Mouse (Mus musculus) v-Abl transformed pro-B cells (cell line): Measurements from ENCODE around the gene Csnk2a1.

ENCODE experiments used
- in situ Hi-C, 2 experiments: fragments of 400-800 bp; cut with MboI; formaldehyde crosslinking; loops; one replicate each; pipeline ENCODE4 v1.15.1; 2025; ENCODE audit not compliant: unreplicated experiment in 2 of 2

Gene Csnk2a1

GRCm38 (mm10) chr2:152317054-152317453 is 90.4 kb downstream of the Csnk2a1 start:
- in situ Hi-C loops: no loop called here

DNA sequence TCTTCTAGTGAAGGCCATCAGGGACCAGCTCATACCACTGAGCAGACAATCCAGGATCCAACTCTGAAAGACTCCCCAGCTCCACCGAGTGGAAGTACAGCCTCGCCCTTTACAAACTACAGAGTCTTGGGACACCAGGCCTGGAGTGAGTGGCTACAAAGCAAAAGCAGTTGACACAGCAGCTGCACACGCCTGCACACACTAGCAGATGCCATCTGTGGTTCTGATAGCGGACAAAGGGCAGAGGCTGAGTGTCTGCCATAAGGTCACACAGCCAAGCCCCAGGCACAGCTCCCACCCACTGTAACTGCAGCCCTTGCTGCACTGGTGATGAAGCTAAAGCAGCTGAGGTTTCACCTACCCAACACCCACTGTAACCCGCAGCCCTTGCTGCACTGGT is 94.9 kb downstream of the Csnk2a1 start:
- in situ Hi-C loops: no loop called here

- in situ Hi-C loops: no loop called here
These were observed 95.6 kb downstream of the Csnk2a1 start for GRCm38 (mm10) chr2:152322198-152322597.

DNA sequence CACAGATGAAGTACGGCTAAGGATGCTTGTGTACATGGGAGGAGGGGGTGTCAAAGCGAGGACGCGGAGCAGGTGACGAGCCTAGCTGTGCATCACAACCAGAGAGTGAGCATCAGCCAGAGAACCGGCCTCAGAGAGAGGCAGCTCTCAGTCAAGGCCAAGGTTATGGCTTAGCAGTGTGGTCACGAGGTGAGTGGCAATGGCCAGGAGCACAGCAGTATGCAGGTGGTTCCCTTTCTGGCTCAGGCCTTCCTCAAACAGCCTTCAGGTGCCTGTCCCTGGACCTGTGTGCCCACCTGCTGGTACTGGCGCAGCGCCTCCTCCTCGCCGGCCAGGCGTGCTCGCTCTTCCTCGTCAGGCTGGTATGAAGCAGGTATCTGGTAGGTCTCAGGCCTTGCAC is 97.3 kb downstream of the Csnk2a1 start:
- in situ Hi-C loops: no loop called here

DNA sequence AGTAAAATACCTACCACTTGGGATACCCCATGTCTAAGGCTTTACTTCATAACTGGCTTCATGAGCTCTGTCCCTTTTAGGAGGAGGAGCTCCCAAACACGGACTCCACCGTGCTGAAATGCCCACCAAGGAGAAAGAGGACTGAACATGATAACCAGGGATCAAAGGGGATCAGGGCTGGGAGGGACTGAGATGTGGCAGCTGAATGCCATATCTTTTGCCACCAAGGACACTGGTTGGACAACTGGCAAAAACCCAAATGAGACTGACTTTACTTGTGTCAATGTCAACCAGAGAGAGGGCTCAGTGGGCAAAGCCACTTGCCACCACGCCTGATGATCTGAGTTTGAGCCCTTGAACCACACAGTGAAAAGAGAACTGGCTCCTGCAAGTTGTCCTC is 98.2 kb downstream of the Csnk2a1 start:
- in situ Hi-C loops: no loop called here

- in situ Hi-C loops: no loop called here
These were observed 99.5 kb downstream of the Csnk2a1 start for GRCm38 (mm10) chr2:152326157-152326556.

DNA sequence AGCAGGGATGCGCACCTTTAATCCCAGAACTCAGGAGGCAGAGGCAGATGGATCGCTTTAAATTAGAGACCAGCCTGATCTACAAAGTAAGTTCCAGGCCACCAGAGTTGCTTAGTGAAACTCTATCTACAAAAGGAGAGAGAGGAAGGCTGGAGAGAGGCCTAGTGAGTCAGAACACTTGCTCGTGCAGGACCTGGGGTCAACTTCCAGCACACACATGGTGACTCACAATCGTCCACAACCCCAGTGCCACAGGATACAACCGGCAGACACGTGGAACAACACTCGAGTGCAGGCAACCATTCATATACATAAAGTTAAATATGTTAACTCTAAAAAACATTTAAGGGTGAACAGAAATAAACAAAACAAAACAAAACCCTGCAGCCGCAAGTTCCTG is 100.0 kb downstream of the Csnk2a1 start:
- in situ Hi-C loops: no loop called here

DNA sequence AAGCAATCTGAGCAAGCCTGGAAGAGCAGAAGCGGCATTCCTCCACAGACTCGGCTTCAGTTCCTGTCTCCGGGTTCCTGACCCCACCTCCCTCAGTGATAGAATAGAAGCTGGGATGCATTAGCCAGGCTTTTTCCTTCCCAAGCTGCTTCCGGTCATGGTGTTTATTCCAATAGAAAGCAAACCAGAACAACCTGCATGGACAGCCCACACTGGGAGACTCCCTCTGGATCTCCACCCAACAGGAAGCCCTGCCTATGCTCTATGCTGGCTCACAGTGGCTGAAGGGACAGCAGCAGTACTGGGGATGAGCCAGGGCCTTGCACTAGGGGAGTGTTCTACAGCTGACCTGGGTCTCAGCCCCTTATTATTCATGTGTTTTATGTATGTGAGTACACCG is 101.3 kb downstream of the Csnk2a1 start:
- in situ Hi-C loops: no loop called here

DNA sequence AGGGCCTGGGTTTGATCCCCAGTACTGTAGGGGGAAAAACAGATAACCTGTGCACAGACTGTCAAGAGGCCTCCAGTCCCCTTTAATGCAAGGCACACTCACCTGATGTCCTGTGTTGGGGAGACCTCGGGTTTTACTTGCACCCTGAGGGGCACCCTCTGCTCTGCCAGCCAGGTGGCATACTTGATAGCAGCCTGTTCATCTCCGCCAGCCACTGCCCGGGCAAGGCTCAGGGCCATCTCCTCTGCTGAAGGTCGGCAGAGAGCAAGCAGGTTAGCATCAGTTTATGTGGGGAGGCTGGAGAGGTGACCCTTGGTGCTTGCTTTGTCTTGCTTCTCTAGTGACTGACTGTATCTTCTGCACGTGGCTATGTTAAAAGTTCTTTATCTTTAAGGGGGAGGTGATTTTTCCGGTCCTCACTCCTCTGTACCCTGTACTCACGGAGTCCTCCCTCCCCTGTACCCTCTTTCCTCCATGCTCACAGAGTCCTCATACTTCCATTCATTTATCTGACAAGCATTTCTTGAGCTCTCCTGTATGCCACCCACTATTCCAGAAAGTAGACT is 104.3 kb downstream of the Csnk2a1 start:
- in situ Hi-C loops: no loop called here
